Mouse (Mus musculus) MEL (cell line): ENCODE results near the gene Nploc4.

Experiments used
- CTCF ChIP-seq, 3 experiments: IDR thresholded peaks in 2 of 3; conservative IDR thresholded peaks in 1 of 3; 2 replicates each; pipeline ENCODE4 v1.5.1; 2011 to 2012; ENCODE audit warnings: low read length in 3 of 3, low read depth in 2 of 3, mild to moderate bottlenecking in 2 of 3, improper control_type of control experiment in 1 of 3, inconsistent platforms in 1 of 3, mixed read lengths in 1 of 3, moderate library complexity in 1 of 3; ENCODE audit not compliant: control insufficient read depth in 1 of 3, insufficient read depth in 1 of 3, poor library complexity in 1 of 3, severe bottlenecking in 1 of 3
- GATA1 ChIP-seq: IDR thresholded peaks from 2 replicates; pipeline ENCODE4 v1.6.1; 2011; ENCODE audit warnings: low read depth, low read length, improper control_type of control experiment
- MAFK ChIP-seq: IDR thresholded peaks from 2 replicates; pipeline ENCODE4 v1.6.1; 2011; ENCODE audit warnings: low read depth, mild to moderate bottlenecking, low read length, improper control_type of control experiment, borderline replicate concordance

- TF ChIP-seq CTCF (IDR thresholded peaks at IDR 0.05 in 2 of 3, conservative IDR thresholded peaks at IDR 0.05 in 1 of 3; ENCODE audit: control insufficient read depth in 1 of 3, insufficient read depth in 1 of 3, low read depth in 2 of 3, low read length in 3 of 3, poor library complexity in 1 of 3, severe bottlenecking in 1 of 3) (no peak), MAFK (no peak; the same call in 1 of the 2 replicates), GATA1 (peak; percentile 84)
These were observed 97.5 kb downstream of the Nploc4 start for GRCm38 (mm10) chr11:120339978-120340513.
